Mouse (Mus musculus) heart, embryonic 13.5 days (tissue): ENCODE data around the gene Notch4. TPM values are rescaled to one million over a fixed set of nuclear protein-coding genes. Genes with fewer than 3 reads are reported as not detected.
A peak's percentile ranks its signal among the peaks of the same experiment; 100 is the strongest.

Experiments
- ATAC-seq: fragments of 200-750 bp; cut with Nextera tagmentation; 2 replicates; pipeline ENCODE4 v1.8.0; 2017; ENCODE audit warnings: moderate TSS enrichment; ENCODE audit not compliant: insufficient number of reproducible peaks, low FRiP score, low TSS enrichment; ENCODE audit errors: extremely low read depth
- H3K27ac ChIP-seq: fragments of 300-500 bp; sonication (generic); replicated peaks from 2 replicates; pipeline ENCODE4 v1.5.1; 2015; ENCODE audit warnings: moderate library complexity, mild to moderate bottlenecking, inconsistent platforms
- H3K27me3 ChIP-seq: fragments of 300-500 bp; sonication (generic); replicated peaks from 2 replicates; pipeline ENCODE4 v1.6.1; 2015; ENCODE audit warnings: mild to moderate bottlenecking, inconsistent platforms
- H3K36me3 ChIP-seq: fragments of 300-500 bp; sonication (generic); 2 replicates; pipeline ENCODE4 v1.6.1; 2015; ENCODE audit warnings: mild to moderate bottlenecking, inconsistent platforms
- H3K4me1 ChIP-seq: fragments of 300-500 bp; sonication (generic); 2 replicates; pipeline ENCODE4 v1.6.1; 2015; ENCODE audit warnings: inconsistent platforms
- H3K4me2 ChIP-seq: fragments of 300-500 bp; sonication (generic); 2 replicates; pipeline ENCODE4 v1.6.1; 2015; ENCODE audit warnings: inconsistent platforms, mild to moderate bottlenecking, moderate library complexity
- H3K4me3 ChIP-seq: fragments of 300-500 bp; sonication (generic); 2 replicates; pipeline ENCODE4 v1.5.1; 2015; ENCODE audit warnings: moderate library complexity, mild to moderate bottlenecking, inconsistent platforms
- H3K9ac ChIP-seq: fragments of 300-500 bp; sonication (generic); 2 replicates; pipeline ENCODE4 v1.6.1; 2015; ENCODE audit warnings: inconsistent platforms, mild to moderate bottlenecking, moderate library complexity
- H3K9me3 ChIP-seq: fragments of 300-500 bp; sonication (generic); 2 replicates; pipeline ENCODE4 v1.6.1; 2016; ENCODE audit warnings: inconsistent platforms
- WGBS: fragments of 180-500 bp; shearing (Covaris S2); methylation state at CpG from one replicate; pipeline ENCODE4 v1.1.7; 2015; ENCODE audit warnings: mixed read lengths; 5-methylcytosine and 5-hydroxymethylcytosine counted together
- polyA plus RNA-seq: library from polyadenylated mRNA; unstranded; fragments of >200 nt; fragmentation: Nextera tagmentation; extraction: Ambion mirVana; gene quantifications from 2 replicates; pipeline ENCODE4 v1.2.1, GENCODE M21; 2015

Gene Notch4
- polyA plus RNA-seq, 1 experiment from 2014 or later: 5.5 TPM

GRCm38 (mm10) chr17:34569919-34570318 is 5.9 kb downstream of the Notch4 start:
- 55% methylated on average over 4 of the region's 4 CpGs for WGBS

GRCm38 (mm10) chr17:34571875-34572274 is 7.8 kb downstream of the Notch4 start:
- H3K9me3 ChIP-seq: no peaks in the 10 kb centered on the region
- WGBS: 17% methylated on average over 5 of the region's 5 CpGs
- no peak overlapping the region for H3K4me3 ChIP-seq
- H3K27me3 ChIP-seq: peaks cover 20% of the 10 kb centered on the region; the same call in 1 of the 2 replicates
- no peaks in the 10 kb centered on the region for H3K4me1 ChIP-seq
- no peak overlapping the region for H3K9ac ChIP-seq
- ATAC-seq: no peak
- peaks cover 4% of the 10 kb centered on the region; the same call in 1 of the 2 replicates for H3K36me3 ChIP-seq
- H3K4me2 ChIP-seq: no peak overlapping the region
- H3K27ac ChIP-seq: no peak overlapping the region

More at GRCm38 (mm10) chr17:34569919-34570318, 5.9 kb downstream of the Notch4 start:
- Histone ChIP-seq H3K4me1 (peaks cover 3% of the 10 kb centered on the region), H3K9ac (no peak overlapping the region), H3K4me3 (no peak overlapping the region), H3K4me2 (no peak overlapping the region), H3K27ac (no peak overlapping the region), H3K27me3 (peaks cover 30% of the 10 kb centered on the region; the same call in 1 of the 2 replicates), H3K36me3 (peaks cover 4% of the 10 kb centered on the region; the same call in 1 of the 2 replicates), H3K9me3 (no peaks in the 10 kb centered on the region)
- ATAC-seq: no peak

GRCm38 (mm10) chr17:34572361-34572760 is 8.3 kb downstream of the Notch4 start:
- no peaks in the 10 kb centered on the region for H3K9me3 ChIP-seq
- no peak for ATAC-seq
- no peak overlapping the region for H3K4me3 ChIP-seq
- no peaks in the 10 kb centered on the region for H3K4me1 ChIP-seq
- no peak overlapping the region for H3K4me2 ChIP-seq
- no peak overlapping the region for H3K9ac ChIP-seq
- H3K36me3 ChIP-seq: peaks cover 7% of the 10 kb centered on the region
- H3K27me3 ChIP-seq: peaks cover 17% of the 10 kb centered on the region; the same call in 1 of the 2 replicates
- H3K27ac ChIP-seq: no peak overlapping the region
- WGBS: 14% methylated on average over 15 of the region's 15 CpGs

- no peak for ATAC-seq
- no peaks in the 10 kb centered on the region for H3K9me3 ChIP-seq
- peaks cover 4% of the 10 kb centered on the region; the same call in 1 of the 2 replicates for H3K27me3 ChIP-seq
- 70% methylated on average over 5 of the region's 5 CpGs for WGBS
- peaks cover 10% of the 10 kb centered on the region for H3K36me3 ChIP-seq
- no peak overlapping the region for H3K27ac ChIP-seq
- no peak overlapping the region for H3K4me2 ChIP-seq
- H3K4me3 ChIP-seq: no peak overlapping the region
- H3K4me1 ChIP-seq: no peaks in the 10 kb centered on the region
- no peak overlapping the region for H3K9ac ChIP-seq
Measured at GRCm38 (mm10) chr17:34576577-34576976, 12.5 kb downstream of the Notch4 start.

- WGBS: 65% methylated on average over 3 of the region's 3 CpGs
- Histone ChIP-seq H3K27me3 (peaks cover 4% of the 10 kb centered on the region; the same call in 1 of the 2 replicates), H3K27ac (no peak overlapping the region), H3K36me3 (peaks cover 10% of the 10 kb centered on the region), H3K4me2 (no peak overlapping the region), H3K4me3 (no peak overlapping the region), H3K4me1 (no peaks in the 10 kb centered on the region), H3K9ac (no peak overlapping the region), H3K9me3 (no peaks in the 10 kb centered on the region)
- no peak for ATAC-seq
Measured at GRCm38 (mm10) chr17:34578070-34578469, 14.0 kb downstream of the Notch4 start.

GRCm38 (mm10) chr17:34582528-34582927 is 18.5 kb downstream of the Notch4 start:
- Histone ChIP-seq H3K27ac (no peak overlapping the region), H3K4me2 (no peak overlapping the region), H3K9ac (no peak overlapping the region), H3K27me3 (no peaks in the 10 kb centered on the region), H3K4me3 (no peak overlapping the region), H3K9me3 (no peaks in the 10 kb centered on the region), H3K36me3 (peaks cover 6% of the 10 kb centered on the region; the same call in 1 of the 2 replicates), H3K4me1 (peaks cover 11% of the 10 kb centered on the region)
- ATAC-seq: no peak
- 79% methylated on average over 12 of the region's 12 CpGs for WGBS

- Histone ChIP-seq H3K4me1 (peaks cover 17% of the 10 kb centered on the region), H3K9me3 (no peaks in the 10 kb centered on the region), H3K4me3 (no peak overlapping the region), H3K27me3 (no peaks in the 10 kb centered on the region), H3K27ac (no peak overlapping the region), H3K9ac (no peak overlapping the region), H3K36me3 (0 out of 2 replicates have a peak, but pooled peaks cover 3% of the 10 kb centered on the region), H3K4me2 (no peak overlapping the region)
- no peak for ATAC-seq
- WGBS: 58% methylated on average over 7 of the region's 7 CpGs
Measured at GRCm38 (mm10) chr17:34583397-34583796, 19.3 kb downstream of the Notch4 start.

- Histone ChIP-seq H3K4me1 (peaks cover 22% of the 10 kb centered on the region), H3K4me2 (no peak overlapping the region), H3K9ac (no peak overlapping the region), H3K4me3 (no peak overlapping the region), H3K27ac (no peak overlapping the region), H3K27me3 (no peaks in the 10 kb centered on the region), H3K36me3 (0 out of 2 replicates have a peak, but pooled peaks cover 3% of the 10 kb centered on the region), H3K9me3 (no peaks in the 10 kb centered on the region)
- no peak for ATAC-seq
- 85% methylated on average over 8 of the region's 8 CpGs for WGBS
Measured at GRCm38 (mm10) chr17:34583819-34584218, 19.8 kb downstream of the Notch4 start.

GRCm38 (mm10) chr17:34585121-34585520 is 21.1 kb downstream of the Notch4 start:
- H3K9ac ChIP-seq: no peak overlapping the region
- ATAC-seq: no peak
- H3K4me1 ChIP-seq: peaks cover 35% of the 10 kb centered on the region
- WGBS: 87% methylated on average over 8 of the region's 8 CpGs
- H3K27me3 ChIP-seq: no peaks in the 10 kb centered on the region
- H3K36me3 ChIP-seq: 0 out of 2 replicates have a peak, but pooled peaks cover 3% of the 10 kb centered on the region
- no peak overlapping the region for H3K27ac ChIP-seq
- no peak overlapping the region for H3K4me2 ChIP-seq
- H3K4me3 ChIP-seq: no peak overlapping the region
- H3K9me3 ChIP-seq: no peaks in the 10 kb centered on the region

- H3K4me1 ChIP-seq: peaks cover 45% of the 10 kb centered on the region
- H3K27ac ChIP-seq: peak overlapping the region; percentile 94
- H3K4me2 ChIP-seq: peak overlapping the region; percentile 91
- no peaks in the 10 kb centered on the region for H3K36me3 ChIP-seq
- WGBS: 28% methylated on average over 32 of the region's 32 CpGs
- no peaks in the 10 kb centered on the region for H3K27me3 ChIP-seq
- peak overlapping the region; percentile 97 for H3K9ac ChIP-seq
- ATAC-seq: no peak
- peak overlapping the region; percentile 79 for H3K4me3 ChIP-seq
- H3K9me3 ChIP-seq: no peaks in the 10 kb centered on the region
Measured at GRCm38 (mm10) chr17:34585877-34586771, 22.1 kb downstream of the Notch4 start.

- WGBS: under 1% methylated on average over 38 of the region's 38 CpGs
Measured at GRCm38 (mm10) chr17:34586796-34587422, 22.8 kb downstream of the Notch4 start.

More at GRCm38 (mm10) chr17:34586796-34587422, 22.8 kb downstream of the Notch4 start:
- no peaks in the 10 kb centered on the region for H3K36me3 ChIP-seq
- H3K4me1 ChIP-seq: peaks cover 51% of the 10 kb centered on the region
- peak overlapping the region; percentile 94 for H3K27ac ChIP-seq
- no peaks in the 10 kb centered on the region for H3K27me3 ChIP-seq
- peak; percentile 78 for ATAC-seq
- H3K9me3 ChIP-seq: no peaks in the 10 kb centered on the region
- peak overlapping the region; percentile 79 for H3K4me3 ChIP-seq
- peak overlapping the region; percentile 91 for H3K4me2 ChIP-seq
- H3K9ac ChIP-seq: peak overlapping the region; percentile 97
